Mouse (Mus musculus) neural tube, embryonic 11.5 days (tissue): ENCODE results near the gene Csnk2a2. TPM values are rescaled to one million over a fixed set of nuclear protein-coding genes. Genes with fewer than 3 reads are reported as not detected.

Source experiments
- polyA plus RNA-seq: library from polyadenylated mRNA; unstranded; fragments of >200 nt; fragmentation: Nextera tagmentation; extraction: Ambion mirVana; gene quantifications from 2 replicates; pipeline ENCODE4 v1.2.1, GENCODE M21; 2014

Gene Csnk2a2
- polyA plus RNA-seq, 1 experiment from 2014 or later: 18.3 TPM

Other genes starting within 250 kb of the Csnk2a2 start
- gene Cngb1, start 183.5 kb downstream of the Csnk2a2 start, polyA plus RNA-seq: 0.50 and 0.51 TPM in 2 replicates
- not detected in 2 replicates for gene Tepp, start 179.5 kb downstream of the Csnk2a2 start, polyA plus RNA-seq
- 12.7 and 13.4 TPM in 2 replicates for gene Zfp319, start 158.1 kb downstream of the Csnk2a2 start, polyA plus RNA-seq
- gene Usb1, start 157.8 kb downstream of the Csnk2a2 start, polyA plus RNA-seq: 37.6 and 38.0 TPM in 2 replicates
- 20.2 and 21.1 TPM in 2 replicates for gene Mmp15, start 137.8 kb downstream of the Csnk2a2 start, polyA plus RNA-seq
- gene Cfap20, start 55.2 kb downstream of the Csnk2a2 start, polyA plus RNA-seq: 128 and 142 TPM in 2 replicates
- 0.17 and 0.43 TPM in 2 replicates for gene Ccdc113, start 44.0 kb upstream of the Csnk2a2 start, polyA plus RNA-seq
- not detected in 2 replicates for gene Prss54, start 86.3 kb upstream of the Csnk2a2 start, polyA plus RNA-seq
- 23.5 and 24.3 TPM in 2 replicates for gene Gins3, start 143.4 kb upstream of the Csnk2a2 start, polyA plus RNA-seq
- gene Ndrg4, start 186.9 kb upstream of the Csnk2a2 start, polyA plus RNA-seq: 69.5 and 87.3 TPM in 2 replicates
- 19.3 and 20.2 TPM in 2 replicates for gene Setd6, start 225.8 kb upstream of the Csnk2a2 start, polyA plus RNA-seq